Mouse (Mus musculus): ENCODE data around the gene Rps10. TPM values are rescaled to one million over a fixed set of nuclear protein-coding genes. Genes with fewer than 3 reads are reported as not detected.

Rps10 gene
- polyA plus RNA-seq (2021) = 1,510 TPM

- DNase-seq (ENCODE audit: low read depth, low spot score) (no peak), ATAC-seq (no peak)
- H3K27me3 ChIP-seq = no peaks in the 10 kb centered on the region
- no peak for TF ChIP-seq CTCF (IDR thresholded peaks at IDR 0.05)
- ChIA-PET CTCF (interaction anchor here (0.9 kb wide), 1 partner anchor 66 kb away, joined by 3 read pairs; no protein-coding TSS in a partner anchor), POLR2A (no interaction called here)
- in situ Hi-C loops (cut with MboI; ENCODE audit: low pct_unique_long_range_greater_than_20kb) = no loop called here
Observed at GRCm38 (mm10) chr17:27636132-27637020, at the start of gene Rps10. Gene Rps10, minus strand, starts transcription at chr17:27636669.

- in situ Hi-C loops (cut with MboI; ENCODE audit: low pct_unique_long_range_greater_than_20kb) = no loop called here
- peaks cover 19% of the 10 kb centered on the region for H3K27me3 ChIP-seq
- POLR2A ChIA-PET = no interaction called here
- ATAC-seq = no peak
- no peak for DNase-seq (ENCODE audit: low read depth, low spot score)
- CTCF ChIA-PET = no interaction called here
- TF ChIP-seq CTCF (IDR thresholded peaks at IDR 0.05) = no peak
Observed at GRCm38 (mm10) chr17:27685550-27685913, 49.1 kb upstream of the Rps10 start.

DNA sequence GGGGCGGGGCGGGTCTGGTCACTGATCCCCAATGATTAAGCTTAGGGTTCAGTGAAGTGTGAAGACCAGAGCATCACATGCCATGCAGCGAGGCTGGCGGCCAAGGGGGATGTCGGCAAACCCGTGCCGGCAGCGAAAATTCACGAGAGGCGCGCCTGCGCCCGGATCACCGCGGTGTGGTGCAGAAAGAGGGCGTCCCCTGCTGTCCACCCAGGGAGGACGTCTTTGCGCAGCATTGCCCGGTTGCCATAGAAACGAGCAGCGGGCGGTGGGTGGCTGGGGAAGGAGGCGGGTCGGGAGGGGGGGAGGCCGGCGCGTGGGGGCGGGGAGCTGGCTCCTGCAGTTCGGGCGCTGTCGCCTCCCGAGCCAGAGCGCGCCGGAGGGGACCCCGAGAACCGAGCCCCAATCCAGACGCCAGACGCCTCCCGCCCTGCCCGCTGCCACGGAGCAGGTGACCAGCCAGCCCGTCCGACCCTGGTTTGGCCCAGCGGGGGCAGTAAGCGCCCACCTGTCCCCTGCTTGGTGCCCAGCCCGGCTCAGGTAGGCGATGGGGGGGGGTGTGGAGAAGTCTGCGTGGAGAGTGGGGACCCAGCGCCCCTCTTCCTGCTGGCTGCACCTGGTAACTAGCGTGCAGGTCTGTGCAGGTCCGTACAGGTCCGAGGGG is 48.5 kb upstream of the Rps10 start:
- ATAC-seq (no peak), DNase-seq (ENCODE audit: low read depth, low spot score) (no peak)
- POLR2A ChIA-PET = interaction anchor here (0.5 kb wide), 1 partner anchor 259 kb away, joined by 3 read pairs; no protein-coding TSS in a partner anchor
- peaks cover 19% of the 10 kb centered on the region for H3K27me3 ChIP-seq
- no peak for TF ChIP-seq CTCF (IDR thresholded peaks at IDR 0.05)
- in situ Hi-C loops (cut with MboI; ENCODE audit: low pct_unique_long_range_greater_than_20kb) = no loop called here
- CTCF ChIA-PET = no interaction called here

DNA sequence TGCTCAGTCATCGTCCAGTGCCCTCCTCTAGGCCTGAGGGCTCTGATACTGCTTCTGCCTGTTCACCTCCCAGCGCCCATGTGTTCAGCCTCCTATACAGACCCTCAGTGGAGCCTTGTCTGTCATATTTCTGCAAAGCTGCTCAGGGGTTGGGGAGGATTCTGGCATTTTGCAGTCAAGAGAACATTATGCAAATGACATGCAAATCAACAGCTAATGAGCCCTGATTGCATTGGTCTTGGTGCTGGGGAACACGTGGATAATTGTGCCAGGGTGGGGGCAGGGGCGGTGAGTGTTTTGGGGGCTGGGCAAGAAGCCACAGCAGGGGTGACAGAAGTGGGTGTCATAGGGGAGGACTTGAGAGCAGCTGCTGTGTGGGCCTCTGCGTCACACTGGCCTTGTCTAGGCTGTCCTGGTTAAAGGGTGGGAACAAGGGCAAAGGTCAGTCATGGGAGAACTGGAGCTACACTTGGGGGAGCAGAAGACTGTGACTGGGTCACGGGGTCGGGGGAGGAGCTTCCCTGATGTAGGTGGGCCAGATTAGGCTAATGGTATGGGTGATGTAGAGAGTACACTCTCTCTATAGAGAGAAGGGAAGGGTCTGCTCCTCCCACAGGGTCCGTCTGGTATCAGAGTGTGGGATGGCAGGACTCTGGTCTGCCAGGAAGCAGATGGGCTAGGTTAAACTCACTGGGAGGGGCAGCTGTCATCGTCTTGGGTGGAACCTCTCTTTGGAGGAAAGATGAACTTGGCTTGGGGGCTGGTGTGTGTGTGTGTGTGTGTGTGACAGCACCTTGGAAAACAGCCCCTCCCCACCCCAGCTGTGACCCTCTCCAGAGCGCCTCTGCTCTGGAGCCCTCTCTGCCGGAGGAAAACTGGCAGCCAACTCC is 42.7 kb upstream of the Rps10 start:
- DNase-seq (ENCODE audit: low read depth, low spot score) (no peak), ATAC-seq (no peak)
- peaks cover 1% of the 10 kb centered on the region for H3K27me3 ChIP-seq
- no peak for TF ChIP-seq CTCF (IDR thresholded peaks at IDR 0.05)
- in situ Hi-C loops (cut with MboI; ENCODE audit: low pct_unique_long_range_greater_than_20kb) = no loop called here
- ChIA-PET CTCF (interaction anchor here (1.2 kb wide), 1 partner anchor 9 kb away, joined by 3 read pairs; no protein-coding TSS in a partner anchor), POLR2A (no interaction called here)

DNA sequence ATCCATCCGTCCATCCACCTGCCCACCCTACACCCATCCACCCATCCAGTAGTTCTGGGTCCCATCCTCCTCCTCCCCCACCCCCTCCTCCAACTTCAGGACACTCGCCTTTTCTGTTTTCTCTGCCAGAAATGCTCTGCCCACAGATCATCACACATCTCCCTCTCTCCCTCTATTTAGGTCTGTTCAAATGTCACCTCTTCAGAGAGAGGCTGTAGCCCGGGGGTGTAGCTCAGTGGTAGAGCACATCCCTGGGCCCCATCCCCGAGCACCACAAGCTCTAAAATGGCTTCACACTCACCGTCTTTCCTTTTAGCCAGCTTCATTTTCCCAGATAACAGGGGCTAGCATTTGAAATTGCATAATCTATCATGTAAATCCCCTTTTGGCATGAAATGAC is 41.3 kb upstream of the Rps10 start:
- ChIA-PET CTCF (no interaction called here), POLR2A (no interaction called here)
- H3K27me3 ChIP-seq = no peaks in the 10 kb centered on the region
- ATAC-seq (no peak), DNase-seq (ENCODE audit: low read depth, low spot score) (no peak)
- in situ Hi-C loops (cut with MboI; ENCODE audit: low pct_unique_long_range_greater_than_20kb) = no loop called here
- no peak for TF ChIP-seq CTCF (IDR thresholded peaks at IDR 0.05)

- in situ Hi-C loops (cut with MboI; ENCODE audit: low pct_unique_long_range_greater_than_20kb) = no loop called here
- CTCF ChIA-PET = no interaction called here
- DNase-seq (ENCODE audit: low read depth, low spot score) (no peak), ATAC-seq (no peak)
- no peak for TF ChIP-seq CTCF (IDR thresholded peaks at IDR 0.05)
- H3K27me3 ChIP-seq = no peaks in the 10 kb centered on the region
- POLR2A ChIA-PET = interaction anchor here (0.7 kb wide), 1 partner anchor 100 kb away, joined by 6 read pairs; no protein-coding TSS in a partner anchor
Observed at GRCm38 (mm10) chr17:27676270-27676669, 39.8 kb upstream of the Rps10 start.

GRCm38 (mm10) chr17:27675453-27675852 is 39.0 kb upstream of the Rps10 start:
- H3K27me3 ChIP-seq = no peaks in the 10 kb centered on the region
- no peak for TF ChIP-seq CTCF (IDR thresholded peaks at IDR 0.05)
- ChIA-PET POLR2A (no interaction called here), CTCF (no interaction called here)
- in situ Hi-C loops (cut with MboI; ENCODE audit: low pct_unique_long_range_greater_than_20kb) = no loop called here
- DNase-seq (ENCODE audit: low read depth, low spot score) (no peak), ATAC-seq (no peak)

GRCm38 (mm10) chr17:27673945-27674344 is 37.5 kb upstream of the Rps10 start:
- CTCF ChIA-PET = interaction anchor here (1.8 kb wide), 1 partner anchor 28 kb away, joined by 5 read pairs; no protein-coding TSS in a partner anchor
- in situ Hi-C loops (cut with MboI; ENCODE audit: low pct_unique_long_range_greater_than_20kb) = no loop called here
- no peak for TF ChIP-seq CTCF (IDR thresholded peaks at IDR 0.05)
- H3K27me3 ChIP-seq = no peaks in the 10 kb centered on the region
- DNase-seq (ENCODE audit: low read depth, low spot score) = no peak
- no peak for ATAC-seq
- POLR2A ChIA-PET = no interaction called here

DNA sequence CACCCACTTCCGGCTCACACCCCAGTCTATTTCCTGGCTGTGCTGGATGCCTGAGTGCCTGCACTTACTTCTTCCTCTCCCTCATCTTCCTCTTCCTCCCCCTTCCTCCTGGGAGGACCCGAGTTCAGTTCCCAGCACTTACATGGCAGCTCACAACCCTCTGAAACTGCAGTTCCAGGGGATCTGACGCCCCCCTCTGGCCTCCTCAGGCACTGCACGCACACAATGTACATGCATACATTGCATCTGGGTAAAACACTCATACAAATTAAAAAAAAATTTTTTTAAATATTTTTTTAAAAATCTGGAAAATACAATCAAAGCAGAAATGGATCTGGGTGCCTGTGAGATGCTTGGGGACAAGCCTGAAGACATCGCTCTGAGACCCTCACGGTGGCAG is 35.3 kb upstream of the Rps10 start:
- POLR2A ChIA-PET = no interaction called here
- CTCF ChIA-PET = no interaction called here
- in situ Hi-C loops (cut with MboI; ENCODE audit: low pct_unique_long_range_greater_than_20kb) = no loop called here
- DNase-seq (ENCODE audit: low read depth, low spot score) (no peak), ATAC-seq (no peak)
- no peak for TF ChIP-seq CTCF (IDR thresholded peaks at IDR 0.05)
- no peaks in the 10 kb centered on the region for H3K27me3 ChIP-seq

- ChIA-PET POLR2A (no interaction called here), CTCF (no interaction called here)
- in situ Hi-C loops (cut with MboI; ENCODE audit: low pct_unique_long_range_greater_than_20kb) = no loop called here
- DNase-seq (ENCODE audit: low read depth, low spot score) (no peak), ATAC-seq (no peak)
- H3K27me3 ChIP-seq = peaks cover 11% of the 10 kb centered on the region
- TF ChIP-seq CTCF (IDR thresholded peaks at IDR 0.05) = no peak
Observed at GRCm38 (mm10) chr17:27658767-27659166, 22.3 kb upstream of the Rps10 start.

Data from Patski (cell line).